Mouse (Mus musculus): ENCODE measurements around the gene Zfp598. TPM values are rescaled to one million over a fixed set of nuclear protein-coding genes. Genes with fewer than 3 reads are reported as not detected.

The Zfp598 gene
- polyA plus RNA-seq, 1 experiment from 2014 or later: 15.8 TPM

- H3K4me1 ChIP-seq: peaks cover 47% of the 10 kb centered on the region
- H3K27me3 ChIP-seq (replicated peaks): 0 out of 2 replicates have a peak, but pooled peaks cover 7% of the 10 kb centered on the region
- peak overlapping the region; percentile 85 for H3K27ac ChIP-seq (replicated peaks)
- peak overlapping the region; percentile 87 for H3K4me3 ChIP-seq
- peak overlapping the region; percentile 85 for H3K4me2 ChIP-seq
- H3K9me3 ChIP-seq: no peaks in the 10 kb centered on the region
- H3K36me3 ChIP-seq: peaks cover 3% of the 10 kb centered on the region; the same call in 1 of the 2 replicates
- H3K9ac ChIP-seq: peak overlapping the region; percentile 98
- ATAC-seq (ENCODE audit: extremely low read depth, insufficient number of reproducible peaks, low FRiP score, low TSS enrichment): no peak
- WGBS: 9% methylated on average over 8 of the region's 8 CpGs
Measured at GRCm38 (mm10) chr17:24670246-24670844, 858 bp downstream of the Zfp598 start.

- Histone ChIP-seq H3K9ac (peak overlapping the region; percentile 98), H3K27me3 (replicated peaks) (0 out of 2 replicates have a peak, but pooled peaks cover under 1% of the 10 kb centered on the region), H3K36me3 (peaks cover 3% of the 10 kb centered on the region; the same call in 1 of the 2 replicates), H3K4me1 (peaks cover 54% of the 10 kb centered on the region), H3K4me3 (peak overlapping the region; percentile 87; the same call in 1 of the 2 replicates), H3K4me2 (peak overlapping the region; percentile 85), H3K9me3 (no peaks in the 10 kb centered on the region), H3K27ac (replicated peaks) (no peak overlapping the region)
- no peak for ATAC-seq (ENCODE audit: extremely low read depth, insufficient number of reproducible peaks, low FRiP score, low TSS enrichment)
- 70% methylated on average over 5 of the region's 5 CpGs for WGBS
Measured at GRCm38 (mm10) chr17:24671346-24671745, 1.9 kb downstream of the Zfp598 start.

GRCm38 (mm10) chr17:24672141-24672540, 2.7 kb downstream of the Zfp598 start:
- H3K9ac ChIP-seq: peak overlapping the region; percentile 98
- H3K4me3 ChIP-seq: no peak overlapping the region; the same call in 1 of the 2 replicates
- H3K27me3 ChIP-seq (replicated peaks): no peaks in the 10 kb centered on the region
- H3K36me3 ChIP-seq: peaks cover 10% of the 10 kb centered on the region
- 28% methylated on average over 5 of the region's 5 CpGs for WGBS
- peaks cover 54% of the 10 kb centered on the region for H3K4me1 ChIP-seq
- no peak overlapping the region for H3K27ac ChIP-seq (replicated peaks)
- H3K4me2 ChIP-seq: peak overlapping the region; percentile 85
- no peak for ATAC-seq (ENCODE audit: extremely low read depth, insufficient number of reproducible peaks, low FRiP score, low TSS enrichment)
- no peaks in the 10 kb centered on the region for H3K9me3 ChIP-seq

- H3K27ac ChIP-seq (replicated peaks): no peak overlapping the region
- H3K36me3 ChIP-seq: peaks cover 31% of the 10 kb centered on the region
- 68% methylated on average over 7 of the region's 7 CpGs for WGBS
- ATAC-seq (ENCODE audit: extremely low read depth, insufficient number of reproducible peaks, low FRiP score, low TSS enrichment): no peak
- no peak overlapping the region for H3K4me3 ChIP-seq
- H3K4me1 ChIP-seq: peaks cover 47% of the 10 kb centered on the region
- H3K27me3 ChIP-seq (replicated peaks): no peaks in the 10 kb centered on the region
- H3K4me2 ChIP-seq: no peak overlapping the region
- H3K9me3 ChIP-seq: no peaks in the 10 kb centered on the region
- peak overlapping the region; percentile 56 for H3K9ac ChIP-seq
Measured at GRCm38 (mm10) chr17:24674277-24674676, 4.8 kb downstream of the Zfp598 start.

GRCm38 (mm10) chr17:24676187-24676586, 6.7 kb downstream of the Zfp598 start:
- H3K4me3 ChIP-seq: no peak overlapping the region
- peaks cover 50% of the 10 kb centered on the region for H3K36me3 ChIP-seq
- 57% methylated on average over 2 of the region's 2 CpGs for WGBS
- H3K4me2 ChIP-seq: no peak overlapping the region
- H3K9me3 ChIP-seq: no peaks in the 10 kb centered on the region
- H3K27ac ChIP-seq (replicated peaks): no peak overlapping the region
- no peak for ATAC-seq (ENCODE audit: extremely low read depth, insufficient number of reproducible peaks, low FRiP score, low TSS enrichment)
- no peaks in the 10 kb centered on the region for H3K27me3 ChIP-seq (replicated peaks)
- H3K9ac ChIP-seq: 0 out of 2 replicates have a peak overlapping the region, but pooled peaks have one; percentile 2
- H3K4me1 ChIP-seq: peaks cover 35% of the 10 kb centered on the region

- H3K4me2 ChIP-seq: no peak overlapping the region
- no peaks in the 10 kb centered on the region for H3K27me3 ChIP-seq (replicated peaks)
- H3K36me3 ChIP-seq: peaks cover 57% of the 10 kb centered on the region
- H3K9ac ChIP-seq: no peak overlapping the region
- no peaks in the 10 kb centered on the region for H3K9me3 ChIP-seq
- WGBS: 90% methylated on average over 5 of the region's 5 CpGs
- H3K4me1 ChIP-seq: peaks cover 28% of the 10 kb centered on the region
- no peak overlapping the region for H3K27ac ChIP-seq (replicated peaks)
- no peak overlapping the region for H3K4me3 ChIP-seq
- ATAC-seq (ENCODE audit: extremely low read depth, insufficient number of reproducible peaks, low FRiP score, low TSS enrichment): no peak
Measured at GRCm38 (mm10) chr17:24676877-24677276, 7.4 kb downstream of the Zfp598 start.

- Histone ChIP-seq H3K27me3 (replicated peaks) (no peaks in the 10 kb centered on the region), H3K36me3 (peaks cover 64% of the 10 kb centered on the region), H3K4me2 (no peak overlapping the region), H3K4me1 (peaks cover 21% of the 10 kb centered on the region), H3K9ac (no peak overlapping the region), H3K4me3 (no peak overlapping the region), H3K27ac (replicated peaks) (no peak overlapping the region), H3K9me3 (no peaks in the 10 kb centered on the region)
- ATAC-seq (ENCODE audit: extremely low read depth, insufficient number of reproducible peaks, low FRiP score, low TSS enrichment): no peak
- 91% methylated on average over 24 of the region's 24 CpGs for WGBS
Measured at GRCm38 (mm10) chr17:24677500-24678080, 8.1 kb downstream of the Zfp598 start.

- H3K9ac ChIP-seq: 0 out of 2 replicates have a peak overlapping the region, but pooled peaks have one; percentile 24
- H3K4me1 ChIP-seq: peaks cover 25% of the 10 kb centered on the region
- peaks cover 11% of the 10 kb centered on the region for H3K36me3 ChIP-seq
- H3K27ac ChIP-seq (replicated peaks): no peak overlapping the region
- H3K4me2 ChIP-seq: peak overlapping the region; percentile 52
- 22% methylated on average over 16 of the region's 16 CpGs for WGBS
- H3K4me3 ChIP-seq: peak overlapping the region; percentile 25; the same call in 1 of the 2 replicates
- peak; percentile 26; the same call in 1 of the 2 replicates for ATAC-seq (ENCODE audit: extremely low read depth, insufficient number of reproducible peaks, low FRiP score, low TSS enrichment)
- no peaks in the 10 kb centered on the region for H3K9me3 ChIP-seq
- H3K27me3 ChIP-seq (replicated peaks): peaks cover 57% of the 10 kb centered on the region
Measured at GRCm38 (mm10) chr17:24686514-24686913, 17.0 kb downstream of the Zfp598 start.

GRCm38 (mm10) chr17:24687146-24687595, 17.7 kb downstream of the Zfp598 start:
- no peak for ATAC-seq (ENCODE audit: extremely low read depth, insufficient number of reproducible peaks, low FRiP score, low TSS enrichment)
- H3K36me3 ChIP-seq: peaks cover 9% of the 10 kb centered on the region
- peak overlapping the region; percentile 64 for H3K4me2 ChIP-seq
- H3K27ac ChIP-seq (replicated peaks): no peak overlapping the region
- H3K4me1 ChIP-seq: peaks cover 25% of the 10 kb centered on the region
- no peaks in the 10 kb centered on the region for H3K9me3 ChIP-seq
- H3K4me3 ChIP-seq: peak overlapping the region; percentile 47
- H3K27me3 ChIP-seq (replicated peaks): peaks cover 57% of the 10 kb centered on the region
- H3K9ac ChIP-seq: peak overlapping the region; percentile 47
- 2% methylated on average over 25 of the region's 25 CpGs for WGBS

- WGBS: 22% methylated on average over 23 of the region's 23 CpGs
- Histone ChIP-seq H3K27me3 (replicated peaks) (peaks cover 57% of the 10 kb centered on the region), H3K9me3 (no peaks in the 10 kb centered on the region), H3K4me2 (peak overlapping the region; percentile 64), H3K4me1 (peaks cover 25% of the 10 kb centered on the region), H3K9ac (peak overlapping the region; percentile 47), H3K4me3 (peak overlapping the region; percentile 47), H3K36me3 (peaks cover 8% of the 10 kb centered on the region), H3K27ac (replicated peaks) (no peak overlapping the region)
- no peak for ATAC-seq (ENCODE audit: extremely low read depth, insufficient number of reproducible peaks, low FRiP score, low TSS enrichment)
Measured at GRCm38 (mm10) chr17:24687599-24687998, 18.1 kb downstream of the Zfp598 start.

GRCm38 (mm10) chr17:24689251-24690081, 20.0 kb downstream of the Zfp598 start, which contains the start of gene Syngr3:
Syngr3 (minus strand) TSS chr17:24689955.
- H3K27me3 ChIP-seq (replicated peaks): peaks cover 57% of the 10 kb centered on the region
- no peak within 1 kb of the TSS for H3K27ac ChIP-seq (replicated peaks)
- H3K9ac ChIP-seq: peak within 1 kb of the TSS; percentile 78
- 2% methylated on average over 54 of the region's 55 CpGs for WGBS
- peaks cover 22% of the 10 kb centered on the region for H3K36me3 ChIP-seq
- peak within 1 kb of the TSS; percentile 61 for H3K4me3 ChIP-seq
- peak within 1 kb of the TSS; percentile 88 for H3K4me2 ChIP-seq
- no peak for ATAC-seq (ENCODE audit: extremely low read depth, insufficient number of reproducible peaks, low FRiP score, low TSS enrichment)
- no peaks in the 10 kb centered on the region for H3K9me3 ChIP-seq
- H3K4me1 ChIP-seq: peaks cover 25% of the 10 kb centered on the region
